In the genomic region with DNA sequence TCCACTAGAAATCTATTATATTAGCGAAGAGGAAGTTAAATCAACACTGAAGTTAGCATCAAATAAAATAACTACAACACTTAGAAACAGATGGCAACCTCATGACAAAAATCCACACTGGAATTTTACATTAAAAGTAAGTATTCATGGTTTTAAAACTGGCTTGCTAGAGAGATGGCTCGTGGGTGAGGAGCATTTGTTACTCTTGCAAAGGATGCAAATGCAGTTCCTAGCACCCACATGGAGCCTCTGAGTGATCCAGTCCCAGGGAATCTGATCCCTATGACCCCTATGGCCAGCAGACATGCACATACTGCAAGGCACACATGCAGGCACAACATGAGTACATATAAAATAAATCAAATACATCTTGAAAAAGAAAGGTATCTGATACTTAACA, we compare ENCODE assay signal across 15 mouse cellular contexts.
"Had no signal": no experiment of that assay in that cellular context is flagged by ENCODE, and none has a peak within 500 bp of the region (broad histone marks: within the 10 kb centered on the region; RNA-seq: fewer than 3 reads in every experiment).

No protein-coding gene starts in this region.

- DNase-seq: lung, adult 2 months; lung, postnatal 14 days; lung, postnatal 36 days; right cerebral cortex, postnatal 14 days; thymus, adult 2 months; thymus, postnatal 25 days; thymus, postnatal 4 days had no signal

- H3K4me3 ChIP-seq: lung, embryonic 15.5 days; megakaryocyte, embryonic 14.5 days; midbrain, embryonic 13.5 days; midbrain, embryonic 15.5 days; neural tube, embryonic 12.5 days; stomach, embryonic 15.5 days had no signal

- H3K27ac ChIP-seq: lung, embryonic 15.5 days; macrophage; midbrain, embryonic 13.5 days; midbrain, embryonic 15.5 days; neural tube, embryonic 12.5 days; stomach, embryonic 15.5 days; stomach, postnatal 0 days had no signal
